Comparison of ENCODE assay signal across 12 mouse cellular contexts in the genomic region with DNA sequence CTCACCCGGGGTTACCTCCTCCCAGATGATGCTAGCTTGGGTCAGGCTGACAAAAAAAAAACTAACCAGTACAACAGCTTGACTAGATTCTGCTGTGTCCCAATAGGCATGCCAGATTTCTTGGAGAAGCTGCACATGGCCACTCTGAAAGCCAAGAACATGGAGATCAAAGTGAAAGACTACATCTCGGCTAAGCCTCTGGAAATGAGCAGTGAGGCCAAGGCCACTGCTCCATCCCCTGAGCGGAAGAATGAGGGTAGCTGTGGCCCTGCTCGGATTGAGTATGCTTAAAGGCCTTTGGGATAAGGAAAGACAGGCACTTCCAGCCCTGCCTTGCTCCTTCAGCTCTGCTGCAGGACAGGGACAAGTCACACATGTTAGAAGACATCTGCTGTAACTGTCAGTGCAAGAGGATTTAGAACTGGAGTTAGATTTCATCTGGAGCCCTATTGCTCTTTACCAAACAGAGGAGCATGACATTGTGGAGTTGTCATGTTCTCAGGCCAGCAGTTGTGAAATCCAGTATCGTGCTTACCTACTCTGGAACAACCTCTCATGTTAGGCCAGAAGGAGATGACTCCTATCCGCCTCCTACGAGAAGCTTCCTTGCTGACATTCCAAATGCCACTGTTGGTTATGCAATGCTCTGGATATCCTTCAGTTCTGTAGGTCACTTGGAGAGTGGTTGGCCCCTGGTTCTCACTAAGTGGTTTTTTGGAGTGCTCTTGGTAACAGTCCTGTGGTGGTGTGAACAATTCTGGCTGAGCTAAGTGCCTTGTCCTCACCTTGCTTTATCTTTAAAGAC. TPM values are rescaled to one million over a fixed set of nuclear protein-coding genes. Genes with fewer than 3 reads are reported as not detected.
DNase-seq lines count a peak whose midpoint lies in the region.
"Had no signal": no experiment of that assay in that cellular context is flagged by ENCODE, and none has a peak within 500 bp of the region (broad histone marks: within the 10 kb centered on the region; RNA-seq: fewer than 3 reads in every experiment).

No protein-coding gene starts in this region.

- peak; percentile 29 to 71 for DNase-seq in adrenal gland, adult (ENCODE audit: inconsistent age in 2 of 2, low spot score in 1 of 2)
- DNase-seq in adrenal gland, postnatal 14 days: no peak
- DNase-seq in heart, adult 11 months: peak; percentile 90
- DNase-seq in heart, postnatal 14 days: no peak
- DNase-seq in lung, adult 18-20 months: peak; percentile 16 to 52
- DNase-seq in lung, postnatal 10 days: no peak
- no peak for DNase-seq in thymus, postnatal 36 days
- no peak for DNase-seq in kidney, adult 8-10 months
- DNase-seq: cerebellum, adult 8-10 months; right cerebral cortex, postnatal 4 days had no signal

- intact Hi-C loops in heart, postnatal 14 days (cut with DNase I): no loop called here

RNA-seq across cellular contexts. Expression of a gene that starts 27.2 kb away (rescaled TPM):
- total RNA-seq in adrenal gland, postnatal 14 days (2021): 123 and 134 TPM in 2 replicates
- 100 to 1,000 TPM; 163 to 165 TPM for total RNA-seq in heart, postnatal 14 days (2021)

RNA-seq across cellular contexts. Expression of a gene that starts 38.8 kb away (rescaled TPM):
- total RNA-seq in adrenal gland, postnatal 14 days (2021): 1.9 and 9.9 TPM in 2 replicates
- 1 to 10 TPM; 1.0 to 4.0 TPM for total RNA-seq in heart, postnatal 14 days (2021)

RNA-seq across cellular contexts. Expression of a gene that starts 41.2 kb away (rescaled TPM):
- total RNA-seq in adrenal gland, postnatal 14 days (2021): not detected in 2 replicates
- not detected for total RNA-seq in heart, postnatal 14 days (2021)
- total RNA-seq: layer of hippocampus, postnatal 10 days; left cerebral cortex, postnatal 14 days had no signal

RNA-seq across cellular contexts. Expression of a gene that starts 49.5 kb away (rescaled TPM):
- 65.1 and 65.3 TPM in 2 replicates for total RNA-seq in adrenal gland, postnatal 14 days (2021)
- total RNA-seq in heart, postnatal 14 days (2021): 10 to 100 TPM; 29.0 to 31.9 TPM

RNA-seq across cellular contexts. Expression of a gene that starts 49.6 kb away (rescaled TPM):
- 93.5 and 101 TPM in 2 replicates for total RNA-seq in adrenal gland, postnatal 14 days (2021)
- 10 to 100 TPM; 57.2 to 59.4 TPM for total RNA-seq in heart, postnatal 14 days (2021)

Comparison
In these comparisons a context has a peak if more than half of its experiments do, and no peak if none do; other contexts are left out.
1. DNase-seq: peak in adrenal gland, adult (2 of 2), heart, adult 11 months (single experiment) and lung, adult 18-20 months (2 of 2); none in adrenal gland, postnatal 14 days (single experiment), heart, postnatal 14 days (0 of 2), lung, postnatal 10 days (single experiment), thymus, postnatal 36 days (0 of 2) and kidney, adult 8-10 months (0 of 2).